Comparison of ENCODE assay signal across 20 mouse cellular contexts in genomic region chr8:7011881-7012280, GRCm38 (mm10).
DNase-seq lines count a peak whose midpoint lies in the region; ATAC-seq and TF ChIP-seq lines count a peak whose summit lies in the region.
"Had no signal": no experiment of that assay in that cellular context is flagged by ENCODE, and none has a peak within 500 bp of the region (broad histone marks: within the 10 kb centered on the region; RNA-seq: fewer than 3 reads in every experiment).

No protein-coding gene starts in this region.

- WGBS in intestine, postnatal 0 days = 65% methylated on average over 5 of the region's 5 CpGs
- whole genome bisulfite sequencing in intestine, embryonic 16.5 days = 46% methylated on average over 5 of the region's 5 CpGs

- no peak for ATAC-seq in intestine, postnatal 0 days
- ATAC-seq in intestine, embryonic 16.5 days = no peak
- ATAC-seq: intestine, embryonic 15.5 days; midbrain, embryonic 16.5 days had no signal

- no peaks in the 10 kb centered on the region for H3K4me1 ChIP-seq in intestine, postnatal 0 days (replicated peaks; ENCODE audit: control insufficient read depth, insufficient read depth, low read length)
- no peaks in the 10 kb centered on the region for H3K4me1 ChIP-seq in intestine, embryonic 16.5 days (ENCODE audit: control insufficient read depth, insufficient read depth, low read length)
- H3K4me1 ChIP-seq: heart, embryonic 15.5 days; hindbrain, embryonic 13.5 days; intestine, embryonic 15.5 days; neural tube, embryonic 13.5 days had no signal

- TF ChIP-seq CTCF in intestine, postnatal 0 days (IDR thresholded peaks at IDR 0.05; ENCODE audit: low read depth) = no peak

- DNase-seq in left cerebral cortex, adult 11 months (ENCODE audit: low spot score) = peak; percentile 21
- DNase-seq in left cerebral cortex, postnatal 4 days = no peak
- peak; percentile 10 for DNase-seq in NIH3T3 (ENCODE audit: low read depth)
- peak; percentile 0 for DNase-seq in forelimb bud, embryonic 11.5 days (ENCODE audit: low read depth, low spot score)
- DNase-seq in left cerebral cortex, postnatal 14 days (ENCODE audit: low spot score in 2 of 2) = peak; percentile 23 to 31
- DNase-seq in retina, postnatal 1 day = no peak
- DNase-seq: adrenal gland, postnatal 25 days; cerebellum, adult 9-11 months; kidney, postnatal 10 days; lung, adult 2 months; thymus, adult 18-20 months had no signal

- intact Hi-C loops in left cerebral cortex, postnatal 4 days (cut with DNase I) = no loop called here
- intact Hi-C loops in left cerebral cortex, postnatal 14 days (cut with DNase I) = no loop called here

- H3K36me3 ChIP-seq in intestine, postnatal 0 days (ENCODE audit: control insufficient read depth, insufficient read depth) = no peaks in the 10 kb centered on the region
- no peaks in the 10 kb centered on the region for H3K36me3 ChIP-seq in intestine, embryonic 16.5 days (ENCODE audit: control insufficient read depth, insufficient read depth, low read length)
- H3K36me3 ChIP-seq: G1E; heart, embryonic 15.5 days; hindbrain, embryonic 13.5 days; intestine, embryonic 15.5 days; neural tube, embryonic 13.5 days had no signal

- H3K4me3 ChIP-seq in intestine, postnatal 0 days (ENCODE audit: low read depth, low read length) = no peak overlapping the region
- no peak overlapping the region for H3K4me3 ChIP-seq in intestine, embryonic 16.5 days (ENCODE audit: low read length)
- H3K4me3 ChIP-seq: erythroblast, embryonic 14.5 days; heart, embryonic 15.5 days; hindbrain, embryonic 13.5 days; intestine, embryonic 15.5 days; neural tube, embryonic 13.5 days had no signal

- H3K9ac ChIP-seq in intestine, postnatal 0 days (ENCODE audit: low read depth, low read length) = no peak overlapping the region
- H3K9ac ChIP-seq in intestine, embryonic 16.5 days (ENCODE audit: low read depth, low read length) = no peak overlapping the region
- H3K9ac ChIP-seq: heart, embryonic 15.5 days; hindbrain, embryonic 13.5 days; intestine, embryonic 15.5 days; neural tube, embryonic 13.5 days had no signal

- H3K27ac ChIP-seq in intestine, postnatal 0 days (ENCODE audit: low read depth, low read length) = no peak overlapping the region
- no peak overlapping the region for H3K27ac ChIP-seq in intestine, embryonic 16.5 days (ENCODE audit: low read length)
- H3K27ac ChIP-seq: heart, embryonic 15.5 days; hindbrain, embryonic 13.5 days; intestine, embryonic 15.5 days; neural tube, embryonic 13.5 days had no signal

- no peaks in the 10 kb centered on the region for H3K27me3 ChIP-seq in intestine, postnatal 0 days (replicated peaks; ENCODE audit: control insufficient read depth, insufficient read depth, low read length)
- no peaks in the 10 kb centered on the region for H3K27me3 ChIP-seq in intestine, embryonic 16.5 days (replicated peaks; ENCODE audit: control insufficient read depth, insufficient read depth, low read length)
- H3K27me3 ChIP-seq: heart, embryonic 15.5 days; hindbrain, embryonic 13.5 days; intestine, embryonic 15.5 days; neural tube, embryonic 13.5 days had no signal

- H3K9me3 ChIP-seq in intestine, postnatal 0 days (ENCODE audit: control insufficient read depth) = no peaks in the 10 kb centered on the region
- no peaks in the 10 kb centered on the region for H3K9me3 ChIP-seq in intestine, embryonic 16.5 days (ENCODE audit: control insufficient read depth, low read length)
- H3K9me3 ChIP-seq: G1E; heart, embryonic 15.5 days; hindbrain, embryonic 13.5 days; intestine, embryonic 15.5 days; neural tube, embryonic 13.5 days had no signal

- no peak overlapping the region for H3K4me2 ChIP-seq in intestine, postnatal 0 days (replicated peaks; ENCODE audit: low read depth)
- H3K4me2 ChIP-seq in intestine, embryonic 16.5 days (ENCODE audit: low read depth, low read length) = no peak overlapping the region
- H3K4me2 ChIP-seq: heart, embryonic 15.5 days; hindbrain, embryonic 13.5 days; intestine, embryonic 15.5 days; neural tube, embryonic 13.5 days had no signal

Comparison
In these comparisons a context has a peak if more than half of its experiments do, and no peak if none do; other contexts are left out.
1. DNase-seq: peak in left cerebral cortex, adult 11 months (single experiment), NIH3T3 (single experiment), forelimb bud, embryonic 11.5 days (single experiment) and left cerebral cortex, postnatal 14 days (2 of 2); none in left cerebral cortex, postnatal 4 days (single experiment) and retina, postnatal 1 day (single experiment).